Mouse (Mus musculus) olfactory bulb, adult 2 months (tissue): Measurements from ENCODE around the gene Xpnpep3.

Experiments
- CTCF ChIP-seq: fragments of 200-500 bp; IDR thresholded peaks from 2 replicates; pipeline ENCODE4 v1.5.1; 2012; ENCODE audit warnings: low read depth, mild to moderate bottlenecking, low read length, moderate library complexity; ENCODE audit not compliant: insufficient read depth
- POLR2A ChIP-seq: fragments of 200-500 bp; IDR thresholded peaks from 2 replicates; pipeline ENCODE4 v1.6.1; 2012; ENCODE audit warnings: mild to moderate bottlenecking, low read depth, low read length, moderate library complexity; ENCODE audit not compliant: insufficient read depth

- TF ChIP-seq CTCF (no peak), POLR2A (no peak)
These were observed 104.1 kb downstream of the Xpnpep3 start for GRCm38 (mm10) chr15:81503995-81504394.
